Mouse (Mus musculus): ENCODE measurements at regions not wholly inside any gene's neighbourhood (a gene's known extent, or its start where the extent isn't known, plus 50 kb on each side); places are given as distances from the start of the nearest gene placed in this dataset.

- peak in 1 of 2 experiments; percentile 4 for DNase-seq (ENCODE audit: low spot score in 2 of 2)
Measured at GRCm38 (mm10) chr16:51315608-51316007, 715.4 kb upstream of the Cblb start.

- no peak for DNase-seq (ENCODE audit: low spot score in 2 of 2)
Measured at GRCm38 (mm10) chr16:51332262-51332661, 698.8 kb upstream of the Cblb start.

- DNase-seq (ENCODE audit: low spot score in 2 of 2) = no peak
Measured at GRCm38 (mm10) chr16:51334972-51335371, 696.1 kb upstream of the Cblb start.

- no peak for DNase-seq (ENCODE audit: low spot score in 2 of 2)
Measured at GRCm38 (mm10) chr16:51347120-51347519, 683.9 kb upstream of the Cblb start.

GRCm38 (mm10) chr16:51352151-51352550, 678.9 kb upstream of the Cblb start:
- DNase-seq (ENCODE audit: low spot score in 2 of 2) = peak in 1 of 2 experiments; percentile 13

GRCm38 (mm10) chr16:51353791-51354190, 677.2 kb upstream of the Cblb start:
- DNase-seq (ENCODE audit: low spot score in 2 of 2) = no peak

- DNase-seq (ENCODE audit: low spot score in 2 of 2) = no peak
Measured at GRCm38 (mm10) chr16:51370070-51370469, 661.0 kb upstream of the Cblb start.

- no peak for DNase-seq (ENCODE audit: low spot score in 2 of 2)
Measured at GRCm38 (mm10) chr16:51386456-51386855, 644.6 kb upstream of the Cblb start.

- no peak for DNase-seq (ENCODE audit: low spot score in 2 of 2)
Measured at GRCm38 (mm10) chr16:51387498-51387897, 643.5 kb upstream of the Cblb start.

- DNase-seq (ENCODE audit: low spot score in 2 of 2) = no peak
Measured at GRCm38 (mm10) chr16:51393871-51394270, 637.2 kb upstream of the Cblb start.
